Mouse (Mus musculus) heart, postnatal 4 days (tissue): Measurements from ENCODE around the gene Camk1d. TPM values are rescaled to one million over a fixed set of nuclear protein-coding genes. Genes with fewer than 3 reads are reported as not detected.

Experiments used
- DNase-seq: peaks from one replicate; pipeline ENCODE4 v3.0.0; 2021
- total RNA-seq, 2 experiments: library from RNA; stranded (reverse); gene quantifications; 2 replicates each; pipeline ENCODE4 v1.2.3; 2021

Camk1d gene
- total RNA-seq, 2 experiments from 2014 or later: 12.6 to 15.2 TPM

DNA sequence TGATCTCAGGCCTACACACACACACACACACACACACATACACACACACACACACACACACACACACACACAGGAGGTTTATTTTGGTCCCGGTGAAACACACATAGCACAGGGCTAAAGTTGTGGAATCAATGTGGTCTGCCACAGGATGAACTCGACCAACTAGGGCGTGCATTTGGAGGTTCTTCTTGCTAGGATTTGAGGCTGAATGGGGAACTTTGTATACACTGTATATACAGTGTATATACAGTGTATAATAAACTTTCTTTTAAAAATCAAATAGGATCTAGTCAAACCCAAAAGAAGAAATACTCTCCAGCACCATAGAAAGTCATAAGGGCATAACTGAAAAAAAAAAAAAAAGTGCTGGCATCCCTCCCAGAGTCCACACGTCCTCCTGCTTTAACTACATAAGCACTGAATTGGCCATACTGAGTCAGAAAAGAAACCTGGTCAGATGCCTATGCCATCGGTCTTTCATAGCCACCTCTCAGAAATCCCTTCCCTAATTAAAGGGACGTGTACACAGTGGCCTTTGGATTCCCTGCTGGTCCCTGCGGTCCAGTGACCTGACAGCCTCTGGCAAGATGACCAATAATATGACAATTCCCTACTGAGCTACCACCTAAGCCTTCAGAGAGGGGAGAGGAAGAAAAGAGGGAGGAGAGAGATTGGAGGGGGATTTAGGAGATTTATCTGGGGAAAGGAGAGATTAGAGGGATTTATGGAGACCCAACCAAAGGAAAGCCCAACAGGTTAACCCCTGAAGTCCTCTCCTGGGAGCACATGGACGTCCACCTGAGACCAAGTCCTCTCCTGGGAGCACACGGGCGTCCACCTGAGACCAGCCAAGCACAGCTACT lies 6.2 kb downstream of the Camk1d start:
- DNase-seq: no peak

DNA sequence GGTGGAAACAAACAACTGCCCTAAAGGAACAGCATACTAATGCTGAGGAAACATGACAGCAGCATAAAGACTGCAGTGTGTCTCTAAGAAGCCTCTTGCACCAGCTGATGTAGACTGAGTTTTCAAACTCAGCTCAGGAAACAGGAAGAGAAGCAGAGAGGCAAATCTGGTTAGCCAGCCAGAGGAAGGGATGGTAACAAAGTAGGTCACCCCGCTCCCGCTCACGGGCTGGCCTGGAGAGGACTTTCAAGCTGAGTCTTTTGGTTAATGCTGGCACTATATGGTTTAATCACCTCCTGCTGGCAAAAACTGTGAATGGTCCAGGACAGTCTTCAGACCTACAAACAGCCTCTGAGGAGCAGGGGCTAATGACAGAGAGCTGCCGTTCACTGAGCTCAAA lies 7.7 kb downstream of the Camk1d start:
- no peak for DNase-seq

DNA sequence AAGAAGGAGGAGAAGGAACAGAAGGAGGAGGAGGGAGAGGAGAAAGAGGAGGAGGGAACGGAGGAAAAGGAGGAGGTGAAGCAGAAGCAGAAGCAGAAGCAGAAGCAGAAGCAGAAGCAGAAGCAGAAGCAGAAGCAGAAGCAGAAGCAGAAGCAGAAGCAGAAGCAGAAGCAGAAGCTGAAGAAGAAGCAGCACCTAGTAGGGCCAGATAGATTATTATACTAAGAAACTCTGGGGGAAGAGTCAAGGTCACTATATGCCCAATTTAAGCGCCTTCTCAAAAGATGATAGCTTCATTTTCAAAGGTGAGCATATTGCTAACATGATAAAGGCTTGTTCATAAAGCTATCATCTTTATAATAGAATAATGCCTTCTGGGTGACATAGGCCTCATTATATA lies 11.9 kb downstream of the Camk1d start:
- DNase-seq: no peak

- no peak for DNase-seq
Observed at GRCm38 (mm10) chr2:5700931-5701330, 13.4 kb downstream of the Camk1d start.

DNA sequence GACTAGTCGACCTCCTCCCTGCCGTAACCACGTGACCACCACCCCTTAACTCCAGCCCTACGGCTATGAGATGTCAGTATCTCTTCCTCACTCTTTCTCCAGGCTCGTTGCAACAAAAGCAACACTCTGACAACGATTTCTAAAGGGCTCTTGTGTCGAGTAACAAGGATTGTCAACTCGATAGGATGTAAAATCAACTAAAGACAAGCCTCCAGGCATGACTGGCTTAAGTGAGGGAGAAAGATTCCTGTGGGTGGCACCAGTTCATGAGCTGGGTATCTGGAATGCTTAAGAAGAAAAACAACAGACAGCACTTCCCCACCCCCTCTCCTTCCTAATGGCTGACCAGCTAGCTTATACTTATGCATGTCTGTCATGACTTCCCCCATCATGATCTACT lies 15.9 kb downstream of the Camk1d start:
- DNase-seq: no peak

DNA sequence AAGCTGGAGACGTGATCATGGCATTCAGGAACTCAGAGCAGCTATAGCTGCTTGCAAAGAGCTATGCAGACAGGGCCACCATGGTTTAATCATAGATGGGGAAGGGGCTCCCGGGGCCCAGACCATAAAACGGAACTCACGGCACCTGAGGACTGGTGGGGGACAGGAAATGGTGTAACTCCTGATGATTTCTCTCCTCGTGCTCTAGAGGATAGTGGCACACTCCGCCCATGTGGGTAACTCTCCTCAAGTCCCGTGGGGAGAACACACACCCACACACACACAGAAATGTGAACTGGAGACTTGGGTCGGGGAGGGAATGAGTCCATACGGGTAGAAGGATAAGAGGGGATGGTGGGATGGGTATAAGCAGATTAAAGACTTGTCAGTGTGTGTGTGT lies 20.2 kb downstream of the Camk1d start:
- no peak for DNase-seq

DNA sequence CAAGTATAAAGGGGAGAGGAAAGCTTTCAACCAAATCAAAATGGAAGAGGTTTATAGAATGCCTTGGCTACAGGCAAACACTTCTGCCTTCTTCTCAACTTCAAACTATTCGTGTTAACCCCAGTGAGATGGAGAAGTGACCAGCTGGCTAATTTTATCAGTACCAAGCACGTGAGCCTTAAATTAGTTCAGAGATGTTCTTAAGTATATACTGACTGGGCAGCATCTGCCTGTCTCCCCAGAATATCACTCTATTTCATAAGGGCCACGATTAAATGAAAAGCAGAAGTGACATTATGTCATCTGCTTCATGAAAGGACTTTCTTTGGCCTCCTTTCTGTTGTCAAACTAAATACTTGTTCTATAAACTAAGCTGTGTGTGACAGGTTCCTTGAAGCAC lies 22.6 kb downstream of the Camk1d start:
- no peak for DNase-seq

- no peak for DNase-seq
Observed at GRCm38 (mm10) chr2:5683366-5683765, 30.9 kb downstream of the Camk1d start.

DNA sequence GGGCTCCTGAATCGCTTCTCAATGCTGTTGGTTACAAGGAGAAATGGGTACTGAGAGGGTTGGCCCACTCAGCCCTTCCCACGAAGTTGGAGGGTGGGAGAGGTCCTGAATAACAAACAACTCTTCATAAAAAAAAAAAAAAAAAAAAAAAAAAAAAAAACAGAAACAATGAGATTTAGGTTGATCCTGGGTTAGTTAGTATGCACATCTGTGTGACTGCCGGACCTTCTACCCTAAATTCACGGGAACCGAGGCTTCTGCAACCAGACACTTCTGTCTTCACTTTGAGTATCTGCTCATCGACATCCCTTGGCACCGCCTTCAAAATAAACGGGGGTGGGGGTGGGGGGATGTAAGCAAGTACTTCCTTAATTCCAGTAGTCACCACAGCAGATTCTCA lies 32.4 kb downstream of the Camk1d start:
- DNase-seq: no peak

GRCm38 (mm10) chr2:5681302-5681701 lies 33.0 kb downstream of the Camk1d start:
- no peak for DNase-seq

DNA sequence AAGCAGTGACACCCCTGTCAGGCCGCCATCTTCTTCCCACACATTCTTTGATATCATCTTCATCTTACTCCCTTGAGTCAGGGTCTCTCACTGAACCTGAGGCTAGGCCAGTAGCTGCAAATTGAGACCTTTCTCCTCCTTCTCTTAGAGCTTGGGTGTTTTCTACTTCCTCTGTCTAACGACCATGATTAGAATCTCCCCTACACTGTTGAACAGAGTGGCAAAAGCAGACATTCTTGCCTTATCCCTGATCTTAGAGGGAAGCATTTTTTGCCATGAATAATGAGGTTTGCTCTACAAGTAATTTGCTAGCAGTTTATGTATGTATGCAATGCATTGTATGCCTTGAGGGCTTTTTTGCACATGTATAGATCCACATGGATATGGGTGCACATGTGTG lies 35.3 kb downstream of the Camk1d start:
- no peak for DNase-seq

DNA sequence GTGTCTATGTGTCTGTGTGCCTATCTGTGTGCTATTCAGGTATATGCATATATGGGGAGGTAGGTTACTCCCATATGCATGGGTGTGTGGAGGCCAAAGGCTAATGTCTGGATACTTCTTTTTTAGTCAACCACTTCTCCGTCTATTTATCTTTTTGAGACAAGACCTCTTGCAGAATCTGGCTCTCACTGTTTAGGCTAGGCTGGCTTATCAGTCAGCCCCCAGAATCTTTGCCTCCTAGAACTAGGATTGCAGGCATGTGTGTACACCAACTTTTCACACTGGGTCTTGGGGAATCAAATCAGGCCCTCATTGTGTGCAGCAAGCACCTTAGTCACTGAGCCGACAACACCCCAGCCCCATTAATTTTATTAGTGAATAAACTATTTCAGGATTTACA lies 36.8 kb downstream of the Camk1d start:
- no peak for DNase-seq

GRCm38 (mm10) chr2:5676786-5677185 lies 37.5 kb downstream of the Camk1d start:
- no peak for DNase-seq

GRCm38 (mm10) chr2:5676143-5676483 lies 38.2 kb downstream of the Camk1d start:
- no peak for DNase-seq

DNA sequence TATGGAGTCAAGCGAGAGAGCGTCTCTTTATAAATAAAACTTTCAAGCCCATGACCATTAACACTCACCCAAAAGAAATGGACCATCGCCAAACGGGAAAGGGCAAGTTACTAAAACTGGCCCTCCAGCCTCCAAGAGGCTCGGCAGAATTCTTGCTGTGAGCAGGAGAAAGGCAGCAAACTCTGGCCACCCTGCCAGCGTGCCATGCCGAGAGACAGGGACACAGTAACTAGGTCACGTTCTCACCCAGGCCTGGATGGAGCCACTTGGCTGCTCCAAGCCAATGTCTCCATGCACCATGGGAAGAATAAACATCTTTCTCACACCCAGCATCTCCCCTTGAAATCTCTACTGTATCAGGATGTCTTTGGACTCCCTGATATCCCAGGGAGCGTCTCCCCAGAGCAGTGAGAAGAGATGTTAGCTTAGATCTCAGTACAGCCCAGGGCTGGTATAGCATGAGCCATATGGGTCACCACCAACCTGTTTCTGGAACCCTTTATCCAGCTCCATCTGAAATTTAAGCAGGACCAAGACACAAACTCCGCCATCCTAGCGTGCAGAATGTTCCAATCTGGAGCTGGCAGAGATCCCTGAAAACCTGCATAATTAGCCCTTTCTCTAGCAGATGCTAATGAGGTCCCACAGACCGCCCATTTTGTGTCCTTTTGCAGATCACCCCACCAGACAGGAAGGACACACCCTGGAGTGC lies 38.7 kb downstream of the Camk1d start:
- no peak for DNase-seq

DNA sequence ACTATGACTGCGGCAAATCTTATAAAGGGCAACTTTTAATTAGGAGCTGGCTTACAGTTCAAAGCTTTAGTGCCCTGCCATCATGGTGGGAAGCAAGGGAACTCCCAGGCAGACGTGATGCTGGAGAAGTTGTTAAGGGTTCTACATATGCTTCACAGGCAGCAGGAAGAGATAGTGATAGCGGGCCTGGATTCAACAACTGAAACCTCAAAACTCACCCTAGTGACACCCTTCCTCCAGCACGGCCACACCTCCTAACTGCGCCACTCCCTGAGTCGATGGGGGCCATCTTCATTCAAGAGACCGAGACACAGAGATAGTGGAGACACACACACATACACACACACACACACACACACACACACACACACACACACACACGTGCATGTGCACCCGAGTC lies 39.8 kb downstream of the Camk1d start:
- DNase-seq: no peak

DNA sequence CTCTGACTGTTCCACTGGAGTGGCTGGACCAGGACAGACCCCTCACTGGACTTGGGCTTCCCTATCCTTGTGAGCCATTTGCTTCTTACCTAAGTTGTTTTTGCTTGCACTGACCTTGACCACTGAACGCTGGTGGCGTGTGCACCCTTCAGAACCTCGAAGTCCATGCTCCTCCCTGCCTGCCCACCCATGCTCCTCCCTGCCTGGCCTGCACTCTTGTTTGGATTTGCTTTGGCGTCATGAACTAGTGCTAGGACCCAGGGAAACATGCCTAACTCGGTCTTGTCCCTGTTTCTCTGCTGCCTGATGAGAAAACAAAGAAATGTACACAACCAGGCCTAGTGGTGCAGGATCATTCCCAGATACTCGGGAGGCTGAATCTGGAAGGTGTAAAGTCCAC lies 40.5 kb downstream of the Camk1d start:
- DNase-seq: no peak

GRCm38 (mm10) chr2:5672906-5673589 lies 41.3 kb downstream of the Camk1d start:
- DNase-seq: no peak

DNA sequence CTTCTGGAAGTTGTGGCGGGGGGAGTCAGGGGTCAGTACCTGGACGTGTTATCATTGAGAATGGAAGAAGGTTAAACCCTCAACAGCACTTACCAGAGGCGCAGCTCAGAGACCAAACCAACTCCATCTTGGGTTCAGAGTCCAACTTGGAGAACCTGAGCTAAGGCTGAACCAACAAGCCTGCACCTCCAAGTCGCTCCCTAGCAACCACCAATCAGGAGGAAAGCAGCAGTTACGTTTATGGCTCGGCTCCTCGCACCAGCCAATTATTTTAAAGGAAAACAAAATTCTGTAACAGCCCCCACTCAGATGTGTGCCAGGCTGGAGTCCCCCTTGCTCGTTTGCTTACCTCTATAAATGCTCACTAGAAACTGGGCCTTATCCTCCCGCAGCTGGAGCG lies 44.2 kb downstream of the Camk1d start:
- no peak for DNase-seq

GRCm38 (mm10) chr2:5669498-5670040 lies 44.7 kb downstream of the Camk1d start:
- no peak for DNase-seq

- no peak for DNase-seq
Observed at GRCm38 (mm10) chr2:5668940-5669339, 45.4 kb downstream of the Camk1d start.

- no peak for DNase-seq
Observed at GRCm38 (mm10) chr2:5663499-5663898, 50.8 kb downstream of the Camk1d start.

- DNase-seq: no peak
Observed at GRCm38 (mm10) chr2:5661946-5662345, 52.4 kb downstream of the Camk1d start.
